Mouse (Mus musculus): ENCODE data around the gene Ncln. TPM values are rescaled to one million over a fixed set of nuclear protein-coding genes. Genes with fewer than 3 reads are reported as not detected.

Gene Ncln
- polyA plus RNA-seq, 1 experiment from 2014 or later = 36.8 TPM

DNA sequence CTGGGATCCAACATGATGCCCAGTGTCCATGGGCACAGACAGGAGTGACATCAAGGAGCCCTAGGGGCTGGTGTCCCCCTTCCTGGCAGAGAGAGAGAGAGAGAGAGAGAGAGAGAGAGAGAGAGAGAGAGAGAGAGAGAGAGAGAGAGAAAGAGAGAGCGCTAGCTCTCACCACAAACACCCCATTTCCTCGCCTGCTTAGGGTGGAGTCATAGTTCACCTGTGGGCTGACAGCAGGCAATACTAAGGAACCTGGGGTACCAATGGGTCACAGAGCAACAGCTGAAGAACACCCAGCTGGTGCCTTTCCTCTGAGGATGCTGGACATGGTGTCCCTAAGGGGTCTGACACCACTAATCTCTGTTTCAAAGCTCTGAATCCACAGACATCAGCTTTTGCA is 41.2 kb upstream of the Ncln start:
- H3K9me3 ChIP-seq (replicated peaks; ENCODE audit: control insufficient read depth, low read length) = no peaks in the 10 kb centered on the region
- H3K4me1 ChIP-seq (ENCODE audit: control insufficient read depth, insufficient read depth, low read length) = no peaks in the 10 kb centered on the region
- ATAC-seq (no peak), DNase-seq (ENCODE audit: low spot score) (no peak)
- no peaks in the 10 kb centered on the region for H3K27me3 ChIP-seq (replicated peaks; ENCODE audit: control insufficient read depth, insufficient read depth, low read length)
- no peak overlapping the region for H3K27ac ChIP-seq (ENCODE audit: low read depth, low read length)
- no peak overlapping the region for H3K4me3 ChIP-seq (ENCODE audit: low read depth, low read length)
- no peak overlapping the region for H3K9ac ChIP-seq (ENCODE audit: low read length)
- no peak overlapping the region for H3K4me2 ChIP-seq (ENCODE audit: low read length)
- WGBS = 89% methylated on average over 2 of the region's 2 CpGs
- H3K36me3 ChIP-seq (ENCODE audit: control insufficient read depth, insufficient read depth, low read length) = peaks cover 29% of the 10 kb centered on the region

DNA sequence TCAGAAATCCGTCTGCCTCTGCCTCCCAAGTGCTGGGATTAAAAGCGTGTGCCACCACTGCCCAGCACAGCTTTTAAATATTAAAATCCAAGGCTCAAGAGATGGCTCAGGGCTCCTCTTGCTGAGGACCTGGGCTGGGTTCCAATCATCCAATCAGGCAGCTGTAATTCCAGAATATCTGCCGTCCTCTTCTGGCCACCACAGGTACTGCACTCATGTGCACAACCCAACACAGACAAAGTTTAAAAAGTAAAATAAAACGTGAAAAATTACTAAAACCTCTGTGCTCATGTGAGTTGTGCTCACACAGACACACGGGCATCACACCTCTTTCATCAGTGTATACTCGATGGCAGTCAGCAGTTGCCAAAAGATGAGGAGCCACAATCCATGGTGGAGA is 40.5 kb upstream of the Ncln start:
- Histone ChIP-seq H3K4me2 (ENCODE audit: low read length) (no peak overlapping the region), H3K9ac (ENCODE audit: low read length) (no peak overlapping the region), H3K36me3 (ENCODE audit: control insufficient read depth, insufficient read depth, low read length) (peaks cover 34% of the 10 kb centered on the region), H3K4me1 (ENCODE audit: control insufficient read depth, insufficient read depth, low read length) (no peaks in the 10 kb centered on the region), H3K9me3 (replicated peaks; ENCODE audit: control insufficient read depth, low read length) (no peaks in the 10 kb centered on the region), H3K27ac (ENCODE audit: low read depth, low read length) (no peak overlapping the region), H3K27me3 (replicated peaks; ENCODE audit: control insufficient read depth, insufficient read depth, low read length) (no peaks in the 10 kb centered on the region), H3K4me3 (ENCODE audit: low read depth, low read length) (no peak overlapping the region)
- DNase-seq (ENCODE audit: low spot score) = no peak
- 80% methylated on average over 6 of the region's 6 CpGs for WGBS
- no peak for ATAC-seq

DNA sequence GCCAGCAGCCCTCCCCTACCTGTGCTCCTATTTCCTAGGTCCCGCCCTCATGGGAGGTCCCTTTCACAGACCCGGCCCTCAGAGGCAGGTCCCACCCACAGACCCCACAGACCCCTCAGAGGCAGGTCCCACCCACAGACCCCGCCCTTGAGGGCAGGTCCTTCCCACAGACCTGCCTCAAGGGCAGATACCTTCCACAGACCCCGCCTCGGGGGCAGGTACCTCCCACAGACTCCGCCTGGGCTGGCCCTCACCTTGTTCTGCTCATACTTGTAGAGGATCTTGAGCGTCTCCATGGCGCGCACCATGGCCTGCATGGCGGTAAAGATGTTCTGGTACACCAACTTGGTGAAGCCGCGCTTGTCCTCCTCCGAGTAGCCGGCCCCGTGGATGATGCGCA is 38.6 kb upstream of the Ncln start:
- ATAC-seq (no peak), DNase-seq (ENCODE audit: low spot score) (no peak)
- Histone ChIP-seq H3K4me2 (ENCODE audit: low read length) (no peak overlapping the region), H3K4me1 (ENCODE audit: control insufficient read depth, insufficient read depth, low read length) (no peaks in the 10 kb centered on the region), H3K4me3 (ENCODE audit: low read depth, low read length) (no peak overlapping the region), H3K27ac (ENCODE audit: low read depth, low read length) (no peak overlapping the region), H3K9ac (ENCODE audit: low read length) (no peak overlapping the region), H3K9me3 (replicated peaks; ENCODE audit: control insufficient read depth, low read length) (no peaks in the 10 kb centered on the region), H3K27me3 (replicated peaks; ENCODE audit: control insufficient read depth, insufficient read depth, low read length) (no peaks in the 10 kb centered on the region), H3K36me3 (ENCODE audit: control insufficient read depth, insufficient read depth, low read length) (peaks cover 52% of the 10 kb centered on the region)
- WGBS = 67% methylated on average over 16 of the region's 16 CpGs

DNA sequence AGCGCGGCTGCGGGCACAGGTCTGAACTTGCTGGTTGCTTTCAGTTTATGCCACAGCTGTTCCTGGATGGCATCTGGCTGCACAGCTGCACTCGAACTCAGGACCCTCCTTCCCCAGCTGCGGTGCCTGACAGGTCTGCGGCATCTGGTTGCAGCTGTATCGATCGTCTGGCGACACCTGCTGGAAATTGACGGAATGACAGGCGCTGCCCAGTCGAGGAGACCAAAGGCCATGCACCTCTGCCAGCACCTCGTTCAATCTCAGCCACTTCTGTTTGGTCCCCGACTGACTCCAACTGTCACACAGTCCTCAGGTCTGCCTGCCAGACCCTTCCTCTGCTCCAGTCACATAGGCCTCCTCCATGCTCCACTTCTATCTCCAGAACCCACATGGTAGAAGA is 30.6 kb upstream of the Ncln start:
- H3K4me2 ChIP-seq (ENCODE audit: low read length) = no peak overlapping the region
- H3K4me1 ChIP-seq (ENCODE audit: control insufficient read depth, insufficient read depth, low read length) = no peaks in the 10 kb centered on the region
- WGBS = 14% methylated on average over 14 of the region's 14 CpGs
- no peaks in the 10 kb centered on the region for H3K27me3 ChIP-seq (replicated peaks; ENCODE audit: control insufficient read depth, insufficient read depth, low read length)
- H3K27ac ChIP-seq (ENCODE audit: low read depth, low read length) = no peak overlapping the region
- no peak overlapping the region for H3K9ac ChIP-seq (ENCODE audit: low read length)
- peak; percentile 55 for DNase-seq (ENCODE audit: low spot score)
- H3K9me3 ChIP-seq (replicated peaks; ENCODE audit: control insufficient read depth, low read length) = no peaks in the 10 kb centered on the region
- peak; percentile 58; the same call in 1 of the 2 replicates for ATAC-seq
- H3K36me3 ChIP-seq (ENCODE audit: control insufficient read depth, insufficient read depth, low read length) = peaks cover 29% of the 10 kb centered on the region
- no peak overlapping the region for H3K4me3 ChIP-seq (ENCODE audit: low read depth, low read length)

DNA sequence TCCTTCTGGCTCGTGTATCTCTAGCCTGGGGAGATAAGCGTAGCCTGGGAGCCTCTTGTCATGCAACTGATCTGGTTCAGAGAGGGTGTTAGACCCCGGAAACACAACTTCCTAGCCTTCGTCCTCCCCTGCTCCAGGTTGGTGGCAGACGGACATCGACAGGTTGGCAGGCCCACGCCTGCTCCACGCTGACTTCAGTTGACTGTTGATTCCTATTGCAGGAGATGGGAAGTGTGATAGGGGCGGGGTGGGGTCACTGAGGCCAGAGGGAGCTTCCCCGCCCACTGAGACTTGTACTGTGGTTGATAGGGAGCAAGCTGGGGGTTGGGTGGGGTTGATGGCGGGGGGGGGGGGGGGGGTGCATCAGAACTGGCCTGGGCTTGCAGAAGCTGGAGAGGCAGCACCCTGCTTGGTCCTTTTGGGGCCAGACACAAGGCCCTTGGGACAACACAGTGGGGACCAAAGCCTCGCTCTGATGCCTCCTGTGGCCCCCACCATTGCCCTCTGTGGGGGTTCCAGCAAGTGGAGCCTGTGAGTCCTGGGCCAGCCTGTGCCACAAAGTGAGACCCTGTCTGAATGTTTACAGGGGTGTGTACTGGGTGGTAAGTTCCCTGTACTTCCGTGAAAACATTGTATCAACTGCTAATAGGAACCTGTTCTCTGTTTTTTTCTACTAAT is 29.0 kb upstream of the Ncln start:
- Histone ChIP-seq H3K4me3 (ENCODE audit: low read depth, low read length) (no peak overlapping the region), H3K27me3 (replicated peaks; ENCODE audit: control insufficient read depth, insufficient read depth, low read length) (no peaks in the 10 kb centered on the region), H3K36me3 (ENCODE audit: control insufficient read depth, insufficient read depth, low read length) (peaks cover 13% of the 10 kb centered on the region), H3K9me3 (replicated peaks; ENCODE audit: control insufficient read depth, low read length) (no peaks in the 10 kb centered on the region), H3K4me1 (ENCODE audit: control insufficient read depth, insufficient read depth, low read length) (no peaks in the 10 kb centered on the region), H3K4me2 (ENCODE audit: low read length) (no peak overlapping the region), H3K27ac (ENCODE audit: low read depth, low read length) (no peak overlapping the region), H3K9ac (ENCODE audit: low read length) (no peak overlapping the region)
- ATAC-seq (no peak), DNase-seq (ENCODE audit: low spot score) (no peak)
- 72% methylated on average over 12 of the region's 13 CpGs for WGBS

DNA sequence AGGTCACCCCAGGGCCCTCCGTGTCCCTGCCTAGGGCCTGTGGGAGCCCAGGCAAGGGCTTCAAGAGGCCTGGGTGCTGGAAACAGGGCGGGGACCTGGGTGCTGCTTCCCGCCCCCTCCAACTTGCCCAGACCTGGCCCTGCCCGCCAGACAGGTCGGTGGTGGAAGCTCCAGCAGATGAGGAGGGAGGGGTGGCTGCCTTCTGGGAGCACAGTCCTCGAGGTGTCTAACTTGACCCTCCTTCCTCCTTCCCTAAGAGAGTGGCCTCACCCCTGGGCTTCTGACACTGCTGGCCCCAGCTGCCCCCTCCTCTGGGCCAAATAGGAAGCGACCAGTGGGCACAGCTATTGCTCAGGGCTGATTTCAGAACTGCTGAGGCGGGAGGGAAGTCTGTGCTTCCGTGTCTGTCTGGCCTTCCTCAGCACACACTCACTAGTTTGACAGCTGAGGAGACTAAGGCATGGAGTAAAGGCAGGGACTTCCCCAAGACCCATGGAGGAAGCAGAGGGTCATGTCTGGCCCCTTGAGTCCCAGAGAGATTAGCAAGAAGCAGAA is 27.9 kb upstream of the Ncln start, which contains the start of gene Gna15:
Gene Gna15 (minus strand): TSS at position 175 of the 555 bp plus-strand sequence.
- H3K9ac ChIP-seq (ENCODE audit: low read length) = no peak within 1 kb of the TSS
- WGBS = 27% methylated on average over 9 of the region's 9 CpGs
- no peak for DNase-seq (ENCODE audit: low spot score)
- H3K27ac ChIP-seq (ENCODE audit: low read depth, low read length) = no peak within 1 kb of the TSS
- no peak within 1 kb of the TSS for H3K4me3 ChIP-seq (ENCODE audit: low read depth, low read length)
- H3K36me3 ChIP-seq (ENCODE audit: control insufficient read depth, insufficient read depth, low read length) = peaks cover 3% of the 10 kb centered on the region
- H3K9me3 ChIP-seq (replicated peaks; ENCODE audit: control insufficient read depth, low read length) = no peaks in the 10 kb centered on the region
- H3K4me2 ChIP-seq (ENCODE audit: low read length) = no peak within 1 kb of the TSS
- no peaks in the 10 kb centered on the region for H3K4me1 ChIP-seq (ENCODE audit: control insufficient read depth, insufficient read depth, low read length)
- no peak for ATAC-seq
- H3K27me3 ChIP-seq (replicated peaks; ENCODE audit: control insufficient read depth, insufficient read depth, low read length) = no peaks in the 10 kb centered on the region

DNA sequence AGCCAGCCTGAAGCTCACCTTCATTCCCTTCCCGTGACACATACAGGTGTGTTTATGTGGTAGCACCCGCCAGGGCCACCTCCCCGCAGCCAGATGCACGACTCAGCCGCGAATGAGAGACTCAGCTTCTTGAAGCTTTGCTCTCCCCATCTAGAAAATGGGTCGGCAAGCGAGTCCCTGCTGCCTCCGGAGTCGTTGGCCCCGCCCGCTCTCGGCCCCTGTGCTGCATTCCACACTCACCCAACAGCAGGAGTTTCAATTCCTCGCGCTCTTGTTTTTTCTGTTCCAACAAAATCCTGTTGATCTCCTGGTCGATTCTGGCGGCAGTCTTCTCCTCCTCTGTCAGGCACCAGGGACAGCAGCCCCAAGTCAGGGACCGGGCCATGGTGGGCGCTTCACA is 27.4 kb upstream of the Ncln start:
- no peak for ATAC-seq

DNA sequence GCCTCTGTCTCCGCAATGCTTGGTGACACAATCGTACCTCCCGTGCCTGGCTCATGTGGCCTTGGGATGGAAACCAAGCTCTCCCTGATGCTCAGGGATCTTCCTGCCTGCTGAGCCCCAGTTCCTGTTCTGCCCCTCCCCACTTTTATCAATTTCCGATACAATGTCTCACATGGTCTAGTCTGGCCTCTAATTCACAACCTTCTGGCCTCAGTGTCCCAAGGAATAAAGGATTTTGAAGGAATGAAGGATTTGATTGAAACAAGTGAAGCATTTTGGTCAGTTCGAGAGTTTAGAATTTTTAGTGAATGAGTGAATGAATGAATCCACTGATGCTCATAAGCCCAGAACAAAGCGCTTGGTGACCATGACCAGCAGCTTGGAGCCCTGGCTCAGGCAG is 26.9 kb upstream of the Ncln start:
- no peaks in the 10 kb centered on the region for H3K9me3 ChIP-seq (replicated peaks; ENCODE audit: control insufficient read depth, low read length)
- H3K27me3 ChIP-seq (replicated peaks; ENCODE audit: control insufficient read depth, insufficient read depth, low read length) = no peaks in the 10 kb centered on the region
- no peak overlapping the region for H3K4me2 ChIP-seq (ENCODE audit: low read length)
- ATAC-seq (no peak), DNase-seq (ENCODE audit: low spot score) (no peak)
- no peak overlapping the region for H3K4me3 ChIP-seq (ENCODE audit: low read depth, low read length)
- no peak overlapping the region for H3K9ac ChIP-seq (ENCODE audit: low read length)
- no peaks in the 10 kb centered on the region for H3K36me3 ChIP-seq (ENCODE audit: control insufficient read depth, insufficient read depth, low read length)
- H3K27ac ChIP-seq (ENCODE audit: low read depth, low read length) = no peak overlapping the region
- 77% methylated on average over 6 of the region's 6 CpGs for WGBS
- no peaks in the 10 kb centered on the region for H3K4me1 ChIP-seq (ENCODE audit: control insufficient read depth, insufficient read depth, low read length)

More for the DNA sequence above, 27.4 kb upstream of the Ncln start:
- DNase-seq (ENCODE audit: low spot score) = no peak
- H3K36me3 ChIP-seq (ENCODE audit: control insufficient read depth, insufficient read depth, low read length) = no peaks in the 10 kb centered on the region
- H3K27ac ChIP-seq (ENCODE audit: low read depth, low read length) = no peak overlapping the region
- WGBS = 36% methylated on average over 19 of the region's 19 CpGs
- no peaks in the 10 kb centered on the region for H3K27me3 ChIP-seq (replicated peaks; ENCODE audit: control insufficient read depth, insufficient read depth, low read length)
- H3K9me3 ChIP-seq (replicated peaks; ENCODE audit: control insufficient read depth, low read length) = no peaks in the 10 kb centered on the region
- no peaks in the 10 kb centered on the region for H3K4me1 ChIP-seq (ENCODE audit: control insufficient read depth, insufficient read depth, low read length)
- no peak overlapping the region for H3K4me2 ChIP-seq (ENCODE audit: low read length)
- no peak overlapping the region for H3K4me3 ChIP-seq (ENCODE audit: low read depth, low read length)
- H3K9ac ChIP-seq (ENCODE audit: low read length) = no peak overlapping the region

DNA sequence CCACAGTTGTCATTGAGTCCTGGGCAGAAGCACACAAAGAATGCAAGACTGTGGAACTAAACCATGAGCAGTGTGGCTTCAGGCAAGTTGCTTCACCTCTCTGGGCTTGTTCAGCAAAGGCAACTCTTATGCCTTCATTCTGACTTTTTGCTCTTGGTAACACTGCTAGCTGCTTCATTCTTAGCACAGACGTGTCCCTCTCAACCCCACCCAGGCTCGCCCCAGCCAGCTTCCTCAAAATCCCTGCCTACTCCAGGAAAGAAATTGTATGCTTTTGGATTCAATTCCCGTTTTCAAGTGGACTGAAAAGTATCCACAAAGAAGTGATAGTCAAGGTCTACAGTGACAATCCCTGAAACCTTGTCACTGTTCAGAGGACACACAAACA is 23.8 kb upstream of the Ncln start:
- H3K4me1 ChIP-seq (ENCODE audit: control insufficient read depth, insufficient read depth, low read length) = no peaks in the 10 kb centered on the region
- ATAC-seq = no peak
- WGBS = 77% methylated on average over 3 of the region's 3 CpGs
- H3K9ac ChIP-seq (ENCODE audit: low read length) = no peak overlapping the region
- no peaks in the 10 kb centered on the region for H3K27me3 ChIP-seq (replicated peaks; ENCODE audit: control insufficient read depth, insufficient read depth, low read length)
- H3K27ac ChIP-seq (ENCODE audit: low read depth, low read length) = no peak overlapping the region
- H3K4me2 ChIP-seq (ENCODE audit: low read length) = no peak overlapping the region
- H3K9me3 ChIP-seq (replicated peaks; ENCODE audit: control insufficient read depth, low read length) = no peaks in the 10 kb centered on the region
- no peaks in the 10 kb centered on the region for H3K36me3 ChIP-seq (ENCODE audit: control insufficient read depth, insufficient read depth, low read length)
- no peak overlapping the region for H3K4me3 ChIP-seq (ENCODE audit: low read depth, low read length)
- no peak for DNase-seq (ENCODE audit: low spot score)
